Mouse (Mus musculus) B cell, adult 2 months (primary cell): ENCODE measurements around the gene Dock4.

Experiments
- DNase-seq, 2 experiments: peaks; one replicate each; pipeline ENCODE4 v3.0.0; 2022

Gene Dock4

GRCm38 (mm10) chr12:40659689-40660088, 213.9 kb downstream of the Dock4 start:
- DNase-seq = no peak

GRCm38 (mm10) chr12:40669460-40669859, 223.7 kb downstream of the Dock4 start:
- no peak for DNase-seq

- DNase-seq = no peak
These were observed 225.0 kb downstream of the Dock4 start for GRCm38 (mm10) chr12:40670766-40671165.

GRCm38 (mm10) chr12:40679713-40680112, 234.0 kb downstream of the Dock4 start:
- DNase-seq = no peak

- peak; percentile 13 to 19 for DNase-seq
These were observed 234.8 kb downstream of the Dock4 start for GRCm38 (mm10) chr12:40680551-40680950.

GRCm38 (mm10) chr12:40691444-40691843, 245.7 kb downstream of the Dock4 start:
- DNase-seq = no peak

- no peak for DNase-seq
These were observed 248.4 kb downstream of the Dock4 start for GRCm38 (mm10) chr12:40694082-40694721.

GRCm38 (mm10) chr12:40698330-40698729, 252.6 kb downstream of the Dock4 start:
- no peak for DNase-seq

GRCm38 (mm10) chr12:40702233-40702792, 256.6 kb downstream of the Dock4 start:
- DNase-seq = no peak

GRCm38 (mm10) chr12:40704296-40704695, 258.5 kb downstream of the Dock4 start:
- no peak for DNase-seq

- no peak for DNase-seq
These were observed 261.4 kb downstream of the Dock4 start for GRCm38 (mm10) chr12:40707108-40707507.

- no peak for DNase-seq
These were observed 263.3 kb downstream of the Dock4 start for GRCm38 (mm10) chr12:40709094-40709493.

GRCm38 (mm10) chr12:40712235-40712634, 266.5 kb downstream of the Dock4 start:
- DNase-seq = no peak

- DNase-seq = no peak
These were observed 268.5 kb downstream of the Dock4 start for GRCm38 (mm10) chr12:40714288-40714687.

GRCm38 (mm10) chr12:40715174-40715573, 269.4 kb downstream of the Dock4 start:
- no peak for DNase-seq

- no peak for DNase-seq
These were observed 282.6 kb downstream of the Dock4 start for GRCm38 (mm10) chr12:40728373-40728772.

- DNase-seq = no peak
These were observed 285.0 kb downstream of the Dock4 start for GRCm38 (mm10) chr12:40730756-40731155.

- no peak for DNase-seq
These were observed 299.7 kb downstream of the Dock4 start for GRCm38 (mm10) chr12:40745501-40745900.

- DNase-seq = no peak
These were observed 300.3 kb downstream of the Dock4 start for GRCm38 (mm10) chr12:40746081-40746480.

- DNase-seq = no peak
These were observed 313.5 kb downstream of the Dock4 start for GRCm38 (mm10) chr12:40759281-40759680.

- no peak for DNase-seq
These were observed 321.6 kb downstream of the Dock4 start for GRCm38 (mm10) chr12:40767258-40767816.

GRCm38 (mm10) chr12:40773091-40773490, 327.3 kb downstream of the Dock4 start:
- DNase-seq = no peak

GRCm38 (mm10) chr12:40781554-40781953, 335.8 kb downstream of the Dock4 start:
- no peak for DNase-seq

- no peak for DNase-seq
These were observed 342.9 kb downstream of the Dock4 start for GRCm38 (mm10) chr12:40788621-40789111.
